ENCODE assay signal across 7 mouse cellular contexts in genomic region chr3:79887161-79887855, GRCm38 (mm10). TPM values are rescaled to one million over a fixed set of nuclear protein-coding genes. Genes with fewer than 3 reads are reported as not detected.
DNase-seq lines count a peak whose midpoint lies in the region; ATAC-seq and TF ChIP-seq lines count a peak whose summit lies in the region.

No protein-coding gene starts in this region.

- 33% methylated on average over 8 of the region's 8 CpGs for WGBS in lung, adult 2 months
- WGBS in embryonic facial prominence, embryonic 13.5 days = 31% methylated on average over 8 of the region's 8 CpGs
- 36% methylated on average over 8 of the region's 8 CpGs for WGBS in midbrain, postnatal 0 days

- no peaks in the 10 kb centered on the region for H3K27me3 ChIP-seq in embryonic facial prominence, embryonic 13.5 days
- no peaks in the 10 kb centered on the region for H3K27me3 ChIP-seq in midbrain, postnatal 0 days (ENCODE audit: insufficient read depth, low read length)

- H3K4me3 ChIP-seq in lung, adult 2 months (replicated peaks; ENCODE audit: extremely low read depth, low read depth, low read length) = peak overlapping the region; percentile 77
- H3K4me3 ChIP-seq in embryonic facial prominence, embryonic 13.5 days = peak overlapping the region; percentile 24; the same call in 1 of the 2 replicates
- no peak overlapping the region for H3K4me3 ChIP-seq in midbrain, postnatal 0 days (ENCODE audit: low read depth, low read length)

- DNase-seq in lung, adult 2 months = no peak
- no peak for DNase-seq in lung, postnatal 10 days
- DNase-seq in forelimb bud, embryonic 11.5 days (ENCODE audit: low read depth, low spot score) = peak; percentile 27
- DNase-seq in midbrain, postnatal 0 days (ENCODE audit: low spot score) = peak; percentile 33
- DNase-seq in thymus, postnatal 10 days (ENCODE audit: low spot score in 2 of 2) = no peak
- no peak for DNase-seq in embryo, embryonic 9.5 days (ENCODE audit: extremely low spot score)

- peak overlapping the region; percentile 44 for H3K4me2 ChIP-seq in embryonic facial prominence, embryonic 13.5 days
- H3K4me2 ChIP-seq in midbrain, postnatal 0 days (ENCODE audit: low read depth, low read length, poor library complexity, severe bottlenecking) = peak overlapping the region; percentile 4; the same call in 1 of the 2 replicates

- TF ChIP-seq POLR2A in lung, adult 2 months (IDR thresholded peaks at IDR 0.05; ENCODE audit: borderline replicate concordance, extremely low read depth, low read depth, low read length) = no peak

- H3K9me3 ChIP-seq in embryonic facial prominence, embryonic 13.5 days = no peaks in the 10 kb centered on the region
- no peaks in the 10 kb centered on the region for H3K9me3 ChIP-seq in midbrain, postnatal 0 days (ENCODE audit: low read length)

- ATAC-seq in embryonic facial prominence, embryonic 13.5 days (ENCODE audit: insufficient number of reproducible peaks, insufficient read depth, low FRiP score, low TSS enrichment, low read depth) = no peak
- ATAC-seq in midbrain, postnatal 0 days (ENCODE audit: low FRiP score) = peak; percentile 66

- H3K9ac ChIP-seq in embryonic facial prominence, embryonic 13.5 days = no peak overlapping the region
- H3K9ac ChIP-seq in midbrain, postnatal 0 days (replicated peaks; ENCODE audit: low read length, poor library complexity, severe bottlenecking) = peak overlapping the region; percentile 8; the same call in 1 of the 2 replicates

- peaks cover 6% of the 10 kb centered on the region for H3K4me1 ChIP-seq in lung, adult 2 months (ENCODE audit: control insufficient read depth, insufficient read depth, low read length)
- H3K4me1 ChIP-seq in embryonic facial prominence, embryonic 13.5 days = peaks cover 18% of the 10 kb centered on the region
- no peaks in the 10 kb centered on the region; the same call in 1 of the 2 replicates for H3K4me1 ChIP-seq in midbrain, postnatal 0 days (ENCODE audit: insufficient read depth, low read length)

- H3K27ac ChIP-seq in embryonic facial prominence, embryonic 13.5 days = no peak overlapping the region
- peak overlapping the region; percentile 59 for H3K27ac ChIP-seq in midbrain, postnatal 0 days (ENCODE audit: low read depth, low read length)

- TF ChIP-seq CTCF in lung, adult 2 months (IDR thresholded peaks at IDR 0.05; ENCODE audit: insufficient read depth, low read length) = no peak
- no peak for TF ChIP-seq CTCF in midbrain, postnatal 0 days (IDR thresholded peaks at IDR 0.05)

- no peaks in the 10 kb centered on the region for H3K36me3 ChIP-seq in embryonic facial prominence, embryonic 13.5 days
- H3K36me3 ChIP-seq in midbrain, postnatal 0 days (ENCODE audit: insufficient read depth, low read length) = no peaks in the 10 kb centered on the region

RNA-seq across cellular contexts. Expression of gene Fam198b, which starts 3.0 kb away (rescaled TPM):
- 16.5 and 20.3 TPM in 2 replicates for polyA plus RNA-seq in lung, adult 2 months (2012; rRNA removed)
- polyA plus RNA-seq in embryonic facial prominence, embryonic 13.5 days (2015; fragmentation: Nextera tagmentation; extraction: Ambion mirVana) = 9.0 and 10.3 TPM in 2 replicates
- total RNA-seq in midbrain, postnatal 0 days (2014; rRNA removed) = 0.94 and 1.3 TPM in 2 replicates
- polyA plus RNA-seq in midbrain, postnatal 0 days (2015; fragmentation: Nextera tagmentation; extraction: Ambion mirVana) = 0.65 and 1.3 TPM in 2 replicates

RNA-seq across cellular contexts. Expression of gene Tmem144, which starts 34.7 kb away (rescaled TPM):
- 0.92 and 1.9 TPM in 2 replicates for polyA plus RNA-seq in lung, adult 2 months (2012; rRNA removed)
- 3.5 and 4.0 TPM in 2 replicates for polyA plus RNA-seq in embryonic facial prominence, embryonic 13.5 days (2015; fragmentation: Nextera tagmentation; extraction: Ambion mirVana)
- 1.2 and 1.9 TPM in 2 replicates for total RNA-seq in midbrain, postnatal 0 days (2014; rRNA removed)
- 1.8 and 2.4 TPM in 2 replicates for polyA plus RNA-seq in midbrain, postnatal 0 days (2015; fragmentation: Nextera tagmentation; extraction: Ambion mirVana)

Comparison
In these comparisons a context has a peak if more than half of its experiments do, and no peak if none do; other contexts are left out.
1. DNase-seq: peak in forelimb bud, embryonic 11.5 days (single experiment) and midbrain, postnatal 0 days (single experiment); none in lung, adult 2 months (single experiment), lung, postnatal 10 days (single experiment), thymus, postnatal 10 days (0 of 2) and embryo, embryonic 9.5 days (single experiment).